Mouse (Mus musculus): ENCODE measurements around the gene Cd151.

- TF ChIP-seq CTCF (conservative IDR thresholded peaks at IDR 0.05; ENCODE audit: low read length) (no peak), NANOG (IDR thresholded peaks at IDR 0.05; ENCODE audit: borderline replicate concordance, low read length) (no peak)
Observed at GRCm38 (mm10) chr7:141435129-141435855, 31.9 kb upstream of the Cd151 start.

All from E14TG2a.4 (cell line).